Mouse (Mus musculus): ENCODE measurements around the gene Lpgat1.

DNA sequence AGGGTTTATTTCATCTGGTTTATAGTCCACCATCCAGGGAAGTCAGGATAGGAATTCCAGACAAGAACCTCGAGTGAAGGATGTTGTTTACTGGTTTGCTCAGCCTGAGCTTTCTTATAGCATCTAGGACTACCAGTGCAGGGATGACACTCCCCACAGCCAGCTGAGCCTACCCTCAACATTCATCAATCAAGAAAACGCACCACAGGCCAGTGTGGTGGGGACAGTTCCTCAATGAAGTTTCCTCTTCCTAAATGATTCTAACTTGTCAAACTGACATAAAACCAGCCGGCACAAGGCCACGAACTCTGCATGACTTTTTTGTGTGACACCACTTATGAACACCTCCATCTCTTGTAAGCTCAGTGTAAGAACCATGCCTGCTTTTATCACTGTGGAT, 13.1 kb upstream of the Lpgat1 start:
- TF ChIP-seq POLR2A (IDR thresholded peaks at IDR 0.05; ENCODE audit: low read depth, low read length) (no peak), CTCF (IDR thresholded peaks at IDR 0.05; ENCODE audit: extremely low read depth, insufficient read depth, insufficient read length, insufficient replicate concordance) (no peak)

Measured in spleen, adult 2 months (tissue).